Mouse (Mus musculus) layer of hippocampus, adult 2 months (tissue): ENCODE measurements at regions not wholly inside any gene's neighbourhood (a gene's known extent, or its start where the extent isn't known, plus 50 kb on each side); places are given as distances from the start of the nearest gene placed in this dataset.
A peak's percentile ranks its signal among the peaks of the same experiment; 100 is the strongest.

Experiments used
- DNase-seq, 2 experiments: peaks; one replicate each; pipeline ENCODE4 v3.0.0; 2022; ENCODE audit warnings: low spot score in 2 of 2
- H3K27ac ChIP-seq: fragments of 200-600 bp; 2 replicates; pipeline ENCODE4 v1.8.1; 2022
- H3K4me3 ChIP-seq: fragments of 200-600 bp; 2 replicates; pipeline ENCODE4 v1.8.1; 2022; ENCODE audit warnings: mild to moderate bottlenecking
- CTCF ChIP-seq: fragments of 200-600 bp; conservative IDR thresholded peaks from 2 replicates; pipeline ENCODE4 v1.8.1; 2022; ENCODE audit warnings: antibody characterized with exemption, mild to moderate bottlenecking, moderate library complexity

DNA sequence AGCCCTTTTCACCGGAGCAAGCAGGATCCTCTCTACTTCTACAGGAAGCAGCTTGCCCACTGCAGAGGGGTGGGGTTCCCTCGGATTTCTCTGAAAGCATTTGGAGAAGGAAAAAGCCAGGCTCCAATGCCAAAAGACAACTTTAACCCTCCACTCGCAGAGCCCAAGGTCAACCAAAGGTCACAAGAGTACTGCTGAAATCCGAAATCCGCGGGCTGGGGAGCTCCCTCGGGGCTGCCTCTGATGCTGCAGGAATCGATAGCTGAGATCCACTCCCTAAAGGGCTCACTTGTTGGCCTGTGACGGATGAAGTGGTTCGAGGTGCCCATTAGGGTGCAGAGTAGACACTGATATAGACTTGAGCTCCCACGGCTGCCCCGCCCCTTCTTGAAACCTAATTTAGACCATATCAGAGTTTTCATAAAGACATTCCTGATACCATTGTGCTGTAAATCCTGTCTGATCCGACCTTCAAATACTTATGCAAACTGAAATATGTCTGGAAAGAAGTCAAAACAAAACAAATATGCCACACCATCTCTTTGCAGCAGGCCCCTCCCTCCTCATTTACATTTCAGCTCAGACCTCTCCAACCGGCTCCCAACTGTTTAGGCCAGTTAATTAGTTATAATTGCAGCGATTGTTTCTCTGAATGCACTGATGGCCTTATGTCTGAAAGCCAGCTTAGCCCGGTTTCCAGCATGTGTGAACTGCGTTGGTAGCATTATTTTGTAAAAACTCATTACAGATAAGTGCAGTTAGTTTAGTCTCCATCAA is 170.8 kb upstream of the Map3k1 start:
- no peak for DNase-seq
- H3K27ac ChIP-seq = no peak overlapping the region
- no peak for TF ChIP-seq CTCF

DNA sequence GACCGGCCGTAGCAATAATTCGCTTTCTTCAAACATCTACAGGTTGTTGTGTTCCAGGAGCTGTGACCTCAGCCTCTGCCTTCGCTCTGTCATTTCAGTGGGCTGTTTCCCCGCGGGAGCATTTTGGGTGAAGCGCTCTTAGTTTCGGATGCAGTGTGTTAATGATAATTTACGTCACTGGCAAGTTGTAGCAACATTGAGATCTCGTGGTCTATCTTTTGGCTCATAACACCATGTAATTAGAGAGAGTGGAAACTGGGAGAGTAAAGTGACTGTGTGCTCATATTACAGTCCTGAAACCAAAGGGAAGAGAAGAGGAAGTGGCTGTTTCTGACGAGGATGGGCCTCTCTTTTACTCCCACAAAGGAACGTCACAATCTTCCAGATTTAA is 171.4 kb upstream of the Map3k1 start:
- no peak overlapping the region for H3K4me3 ChIP-seq
- TF ChIP-seq CTCF = no peak
- DNase-seq = no peak
- no peak overlapping the region for H3K27ac ChIP-seq

More for the DNA sequence above, 170.8 kb upstream of the Map3k1 start:
- H3K4me3 ChIP-seq = 0 out of 2 replicates have a peak overlapping the region, but pooled peaks have one; percentile 10

DNA sequence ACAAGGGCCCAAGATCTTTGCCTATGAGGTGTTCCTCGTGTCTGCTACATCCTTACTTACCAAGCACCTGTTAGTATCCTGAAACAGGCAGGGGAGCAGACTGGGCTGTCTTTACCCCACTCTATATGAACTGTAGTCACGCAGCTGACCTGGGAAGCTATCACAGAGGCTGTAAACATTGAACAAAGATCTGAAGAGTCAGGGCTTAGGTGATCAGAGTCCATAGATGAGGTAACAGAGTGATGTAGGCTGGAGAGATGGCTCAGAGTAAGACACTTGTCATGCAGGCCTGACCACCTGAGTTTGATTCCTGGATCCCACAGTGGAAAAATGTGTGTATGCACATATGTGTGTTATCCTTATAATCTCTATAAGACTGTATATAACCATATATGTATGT is 172.3 kb upstream of the Map3k1 start:
- Histone ChIP-seq H3K27ac (no peak overlapping the region), H3K4me3 (no peak overlapping the region)
- no peak for DNase-seq
- no peak for TF ChIP-seq CTCF

GRCm38 (mm10) chr13:111982796-111983460 is 174.1 kb upstream of the Map3k1 start:
- DNase-seq = no peak
- Histone ChIP-seq H3K27ac (no peak overlapping the region), H3K4me3 (no peak overlapping the region)
- TF ChIP-seq CTCF = no peak

GRCm38 (mm10) chr13:111984081-111984574 is 175.3 kb upstream of the Map3k1 start:
- H3K27ac ChIP-seq = no peak overlapping the region
- no peak overlapping the region for H3K4me3 ChIP-seq
- TF ChIP-seq CTCF = no peak
- no peak for DNase-seq

- no peak overlapping the region for H3K4me3 ChIP-seq
- no peak for DNase-seq
- TF ChIP-seq CTCF = no peak
- H3K27ac ChIP-seq = no peak overlapping the region
Measured at GRCm38 (mm10) chr13:111985406-111985805, 176.6 kb upstream of the Map3k1 start.

DNA sequence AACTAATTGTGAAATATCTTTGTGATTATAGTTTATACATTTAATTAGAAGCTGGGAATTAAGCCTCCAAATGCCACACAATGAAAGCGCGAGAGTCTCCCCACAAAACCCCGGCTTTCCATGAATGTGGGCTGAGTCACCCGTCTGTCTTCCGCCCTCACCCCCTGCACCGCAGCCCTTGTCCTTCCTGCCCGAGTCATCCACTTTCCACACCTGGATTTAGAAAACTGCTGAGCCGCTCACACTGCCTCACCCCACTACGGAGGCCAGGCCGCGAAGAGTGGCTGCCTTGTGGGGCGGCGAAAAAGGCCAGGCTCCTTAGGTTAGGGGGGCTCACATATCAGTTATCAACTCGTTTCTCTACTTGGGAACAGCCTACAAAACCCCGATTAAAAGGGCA is 177.9 kb upstream of the Map3k1 start:
- Histone ChIP-seq H3K27ac (no peak overlapping the region), H3K4me3 (no peak overlapping the region)
- no peak for DNase-seq
- TF ChIP-seq CTCF = no peak

DNA sequence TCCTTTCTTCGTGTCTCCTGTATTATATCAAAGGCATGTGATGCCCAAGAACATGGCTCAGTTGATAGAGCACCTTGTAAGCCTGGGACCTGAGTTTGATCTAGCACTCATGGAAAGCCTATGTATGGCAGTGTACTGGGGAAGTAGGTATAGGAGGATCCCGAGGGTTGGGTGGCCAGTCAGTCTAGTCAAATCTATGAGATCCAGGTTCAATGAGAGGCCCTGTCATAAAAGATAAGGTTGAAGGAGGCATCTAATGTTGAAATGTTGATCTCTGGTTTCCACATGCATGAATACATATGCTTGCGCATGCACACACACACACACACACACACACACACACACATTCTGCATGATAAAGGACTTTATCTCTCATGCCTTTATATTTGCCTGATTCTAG is 178.6 kb upstream of the Map3k1 start:
- H3K27ac ChIP-seq = no peak overlapping the region
- no peak overlapping the region for H3K4me3 ChIP-seq
- TF ChIP-seq CTCF = no peak
- DNase-seq = no peak

DNA sequence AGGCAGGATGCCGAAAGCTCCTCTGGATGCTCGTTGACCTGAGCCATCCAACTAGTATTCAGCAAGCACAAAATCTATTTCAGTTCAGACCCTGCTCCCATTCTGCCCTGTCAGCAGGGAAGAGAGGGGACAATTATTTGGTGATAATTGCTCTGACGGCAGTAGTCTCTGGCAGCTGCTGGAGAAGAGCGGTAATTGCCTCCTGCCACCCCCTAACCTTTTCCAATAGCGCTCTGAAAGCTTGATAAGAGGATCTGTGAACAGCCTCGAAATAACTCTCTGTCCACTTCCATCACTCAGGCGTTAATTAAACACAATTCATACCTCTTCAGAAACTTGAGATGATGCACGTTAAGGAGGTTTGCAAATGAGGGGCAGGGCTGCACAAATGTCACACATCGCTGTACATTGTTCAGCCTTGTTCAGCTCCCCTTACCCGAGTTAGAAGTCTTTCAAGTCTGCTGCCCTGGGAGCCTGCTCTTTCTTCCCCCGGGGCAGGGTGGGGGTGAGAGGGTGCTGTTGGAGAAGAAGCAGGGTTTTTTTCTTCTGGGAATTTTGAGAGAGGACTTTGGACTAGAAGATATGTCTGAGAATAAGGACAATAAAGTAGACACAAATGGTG is 182.2 kb upstream of the Map3k1 start:
- TF ChIP-seq CTCF = no peak
- Histone ChIP-seq H3K4me3 (no peak overlapping the region), H3K27ac (no peak overlapping the region)
- no peak for DNase-seq

DNA sequence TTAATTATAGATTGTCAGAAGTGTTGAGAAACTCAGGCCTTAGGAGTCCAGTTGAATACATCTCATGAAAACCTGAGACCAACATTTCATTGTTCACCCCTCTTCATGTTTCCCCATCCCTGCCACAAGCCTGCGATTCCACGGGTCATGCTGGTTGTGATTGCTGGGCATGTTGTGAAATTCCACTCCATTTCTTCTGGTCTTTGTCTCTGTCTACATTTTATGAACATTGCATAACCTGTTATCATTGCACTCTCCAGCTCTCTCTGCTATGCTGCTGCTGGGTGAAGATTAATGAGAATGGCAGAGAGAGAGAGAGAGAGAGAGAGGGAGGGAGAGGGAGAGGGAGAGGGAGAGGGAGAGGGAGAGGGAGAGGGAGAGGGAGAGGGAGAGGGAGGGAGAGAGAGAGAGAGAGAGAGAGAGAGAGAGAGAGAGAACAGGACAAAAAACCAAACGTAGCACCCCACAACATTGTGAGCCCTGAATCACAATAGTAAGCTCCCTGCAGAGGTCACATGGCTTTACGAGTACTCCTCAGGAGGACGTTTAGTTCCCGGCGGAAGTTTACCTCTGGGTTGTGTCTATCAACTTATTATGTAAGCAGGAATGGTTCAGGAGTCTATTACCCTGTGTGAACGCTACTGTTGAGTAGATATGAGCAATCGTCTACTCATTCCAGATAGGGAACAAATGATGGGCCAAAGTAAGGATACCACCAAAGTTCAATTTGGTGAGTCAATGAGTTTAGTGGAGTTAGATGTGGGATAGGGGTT is 183.5 kb upstream of the Map3k1 start:
- DNase-seq = no peak
- TF ChIP-seq CTCF = no peak
- no peak overlapping the region for H3K4me3 ChIP-seq
- H3K27ac ChIP-seq = no peak overlapping the region

DNA sequence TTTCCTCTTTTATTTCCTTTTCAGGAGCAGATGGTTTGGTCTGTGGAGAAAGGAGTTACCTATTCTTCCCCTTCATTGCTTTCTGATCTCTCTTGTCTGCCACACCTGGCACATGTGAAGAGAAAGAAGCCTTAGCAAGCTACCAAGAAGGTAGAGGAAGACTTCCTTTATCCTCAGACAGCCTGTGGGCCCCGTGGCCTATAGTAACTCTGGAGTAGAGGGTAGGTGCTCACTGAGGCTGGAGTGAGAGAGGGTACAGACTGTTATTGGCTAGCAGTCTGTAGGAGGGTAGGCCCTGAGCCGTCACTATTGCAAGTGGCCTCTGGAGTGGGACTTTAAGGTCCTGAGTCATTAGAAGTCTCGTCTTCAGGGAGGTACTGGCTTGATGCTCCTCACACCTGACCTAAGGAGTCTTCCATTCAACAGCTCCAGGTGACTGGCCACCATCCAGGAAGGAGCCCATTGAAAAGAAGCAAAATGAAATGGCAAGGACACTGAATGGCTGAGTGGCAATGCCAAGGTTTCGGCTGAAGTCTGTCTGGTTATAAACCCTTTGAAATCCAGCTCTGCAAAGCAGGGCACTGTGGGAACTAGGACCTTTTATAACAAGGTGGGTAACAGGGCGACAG is 186.2 kb upstream of the Map3k1 start:
- DNase-seq = no peak
- Histone ChIP-seq H3K27ac (no peak overlapping the region), H3K4me3 (no peak overlapping the region)
- TF ChIP-seq CTCF = no peak

DNA sequence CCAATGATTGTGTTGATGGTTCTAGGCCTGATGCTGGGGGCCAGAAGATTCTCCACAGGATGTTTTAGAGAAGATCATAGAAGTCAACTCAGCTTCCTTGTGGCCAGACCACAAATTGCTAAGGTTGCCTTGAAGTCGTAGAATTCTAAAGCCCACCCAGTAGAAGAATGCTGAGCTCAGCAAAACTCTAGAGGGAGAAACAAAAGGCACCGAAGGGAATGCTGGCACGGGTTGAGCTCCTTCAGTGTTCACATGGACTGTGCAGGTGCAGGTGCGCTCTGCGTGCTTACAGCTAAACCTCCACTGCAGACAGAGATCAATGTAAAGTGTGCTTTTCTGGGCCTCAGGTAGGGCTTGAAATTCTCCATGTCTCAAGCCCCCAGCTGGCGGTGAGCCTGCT is 186.9 kb upstream of the Map3k1 start:
- Histone ChIP-seq H3K27ac (no peak overlapping the region), H3K4me3 (no peak overlapping the region)
- no peak for DNase-seq
- no peak for TF ChIP-seq CTCF
